Mouse (Mus musculus) small intestine, adult 2 months (tissue): ENCODE results near the gene Aldh9a1.

Source experiments
- CTCF ChIP-seq: fragments of 200-500 bp; IDR thresholded peaks from 2 replicates; pipeline ENCODE4 v1.5.1; 2012; ENCODE audit warnings: low read depth, mild to moderate bottlenecking, control low read depth, inconsistent platforms, low read length, moderate library complexity, mixed read lengths; ENCODE audit not compliant: insufficient replicate concordance, insufficient read length; ENCODE audit errors: extremely low read depth
- POLR2A ChIP-seq: fragments of 200-500 bp; IDR thresholded peaks from 2 replicates; pipeline ENCODE4 v1.6.1; 2012; ENCODE audit warnings: low read depth, mild to moderate bottlenecking, control low read depth, inconsistent platforms, low read length, moderate library complexity

DNA sequence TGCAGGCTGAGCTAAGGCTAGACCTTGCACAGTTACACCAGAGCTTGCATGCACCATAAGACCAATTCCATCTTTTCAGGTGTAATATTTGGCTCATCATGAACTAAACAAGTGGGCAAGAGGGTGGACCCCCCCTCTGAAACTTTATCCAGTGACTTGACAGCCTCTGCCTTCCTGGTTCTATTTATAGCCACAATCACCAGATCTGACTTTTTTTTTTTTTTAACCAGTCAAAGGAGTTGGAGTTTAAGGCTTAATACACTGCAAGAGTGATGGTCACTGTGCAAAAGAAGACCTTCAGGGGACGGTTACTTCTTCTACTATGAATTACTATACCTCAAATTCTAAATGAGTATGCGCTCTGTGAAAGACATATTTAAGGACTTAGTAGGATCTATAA lies 35.4 kb downstream of the Aldh9a1 start:
- TF ChIP-seq POLR2A (no peak), CTCF (no peak)
